Mouse (Mus musculus): ENCODE measurements at regions not wholly inside any gene's neighbourhood (a gene's known extent, or its start where the extent isn't known, plus 50 kb on each side); places are given as distances from the start of the nearest gene placed in this dataset.

GRCm38 (mm10) chr4:103421541-103421951 lies 107.9 kb downstream of the Oma1 start:
- no peak overlapping the region for H3K4me3 ChIP-seq (ENCODE audit: insufficient read depth, low read depth, low read length)
- no peaks in the 10 kb centered on the region for H3K27me3 ChIP-seq (ENCODE audit: control insufficient read depth, insufficient read depth, low read length)
- no peak overlapping the region for H3K9ac ChIP-seq (ENCODE audit: low read depth, low read length)
- H3K36me3 ChIP-seq (ENCODE audit: control insufficient read depth, insufficient read depth, low read length), result no peaks in the 10 kb centered on the region
- 50% methylated on average over 2 of the region's 2 CpGs for WGBS
- H3K79me2 ChIP-seq (ENCODE audit: control insufficient read depth, insufficient read depth, low read length), result no peaks in the 10 kb centered on the region
- H3K27ac ChIP-seq (replicated peaks; ENCODE audit: insufficient read depth, low read depth, low read length), result no peak overlapping the region
- H3K4me1 ChIP-seq (ENCODE audit: control insufficient read depth, insufficient read depth, low read length), result no peaks in the 10 kb centered on the region
- DNase-seq (ENCODE audit: extremely low read depth, low read depth, low spot score), result no peak
- TF ChIP-seq POLR2A (IDR thresholded peaks at IDR 0.05; ENCODE audit: extremely low read depth, insufficient read depth, low read length), result no peak
- no peak for TF ChIP-seq CTCF (IDR thresholded peaks at IDR 0.05; ENCODE audit: low read depth, low read length)

GRCm38 (mm10) chr4:103441383-103441782 lies 127.8 kb downstream of the Oma1 start:
- no peaks in the 10 kb centered on the region for H3K36me3 ChIP-seq (ENCODE audit: control insufficient read depth, insufficient read depth, low read length)
- no peak for TF ChIP-seq POLR2A (IDR thresholded peaks at IDR 0.05; ENCODE audit: extremely low read depth, insufficient read depth, low read length)
- no peak for TF ChIP-seq CTCF (IDR thresholded peaks at IDR 0.05; ENCODE audit: low read depth, low read length)
- no peaks in the 10 kb centered on the region for H3K4me1 ChIP-seq (ENCODE audit: control insufficient read depth, insufficient read depth, low read length)
- no peak overlapping the region for H3K4me3 ChIP-seq (ENCODE audit: insufficient read depth, low read depth, low read length)
- no peaks in the 10 kb centered on the region for H3K27me3 ChIP-seq (ENCODE audit: control insufficient read depth, insufficient read depth, low read length)
- H3K27ac ChIP-seq (replicated peaks; ENCODE audit: insufficient read depth, low read depth, low read length), result no peak overlapping the region
- H3K79me2 ChIP-seq (ENCODE audit: control insufficient read depth, insufficient read depth, low read length), result no peaks in the 10 kb centered on the region
- 97% methylated on average over 1 of the region's 1 CpGs for WGBS
- no peak overlapping the region for H3K9ac ChIP-seq (ENCODE audit: low read depth, low read length)
- no peak for DNase-seq (ENCODE audit: extremely low read depth, low read depth, low spot score)

GRCm38 (mm10) chr4:103441955-103442354 lies 128.3 kb downstream of the Oma1 start:
- DNase-seq (ENCODE audit: extremely low read depth, low read depth, low spot score), result no peak
- no peaks in the 10 kb centered on the region for H3K27me3 ChIP-seq (ENCODE audit: control insufficient read depth, insufficient read depth, low read length)
- H3K4me3 ChIP-seq (ENCODE audit: insufficient read depth, low read depth, low read length), result no peak overlapping the region
- H3K9ac ChIP-seq (ENCODE audit: low read depth, low read length), result no peak overlapping the region
- no peaks in the 10 kb centered on the region for H3K79me2 ChIP-seq (ENCODE audit: control insufficient read depth, insufficient read depth, low read length)
- no peaks in the 10 kb centered on the region for H3K36me3 ChIP-seq (ENCODE audit: control insufficient read depth, insufficient read depth, low read length)
- TF ChIP-seq CTCF (IDR thresholded peaks at IDR 0.05; ENCODE audit: low read depth, low read length) (no peak), POLR2A (IDR thresholded peaks at IDR 0.05; ENCODE audit: extremely low read depth, insufficient read depth, low read length) (no peak)
- 91% methylated on average over 11 of the region's 11 CpGs for WGBS
- H3K4me1 ChIP-seq (ENCODE audit: control insufficient read depth, insufficient read depth, low read length), result no peaks in the 10 kb centered on the region
- H3K27ac ChIP-seq (replicated peaks; ENCODE audit: insufficient read depth, low read depth, low read length), result no peak overlapping the region

- H3K27me3 ChIP-seq (ENCODE audit: control insufficient read depth, insufficient read depth, low read length), result no peaks in the 10 kb centered on the region
- WGBS, result 96% methylated on average over 1 of the region's 1 CpGs
- DNase-seq (ENCODE audit: extremely low read depth, low read depth, low spot score), result no peak
- H3K36me3 ChIP-seq (ENCODE audit: control insufficient read depth, insufficient read depth, low read length), result no peaks in the 10 kb centered on the region
- no peak for TF ChIP-seq POLR2A (IDR thresholded peaks at IDR 0.05; ENCODE audit: extremely low read depth, insufficient read depth, low read length)
- TF ChIP-seq CTCF (IDR thresholded peaks at IDR 0.05; ENCODE audit: low read depth, low read length), result no peak
- peaks cover 4% of the 10 kb centered on the region; the same call in 1 of the 2 replicates for H3K4me1 ChIP-seq (ENCODE audit: control insufficient read depth, insufficient read depth, low read length)
- H3K9ac ChIP-seq (ENCODE audit: low read depth, low read length), result no peak overlapping the region
- no peaks in the 10 kb centered on the region for H3K79me2 ChIP-seq (ENCODE audit: control insufficient read depth, insufficient read depth, low read length)
- no peak overlapping the region for H3K4me3 ChIP-seq (ENCODE audit: insufficient read depth, low read depth, low read length)
- no peak overlapping the region for H3K27ac ChIP-seq (replicated peaks; ENCODE audit: insufficient read depth, low read depth, low read length)
These were observed 135.7 kb downstream of the Oma1 start for GRCm38 (mm10) chr4:103449276-103449675.

GRCm38 (mm10) chr4:103450121-103450520 lies 136.5 kb downstream of the Oma1 start:
- H3K79me2 ChIP-seq (ENCODE audit: control insufficient read depth, insufficient read depth, low read length), result no peaks in the 10 kb centered on the region
- no peak overlapping the region for H3K9ac ChIP-seq (ENCODE audit: low read depth, low read length)
- H3K27ac ChIP-seq (replicated peaks; ENCODE audit: insufficient read depth, low read depth, low read length), result no peak overlapping the region; the same call in 1 of the 2 replicates
- peak; percentile 95 for DNase-seq (ENCODE audit: extremely low read depth, low read depth, low spot score)
- H3K4me1 ChIP-seq (ENCODE audit: control insufficient read depth, insufficient read depth, low read length), result peaks cover 4% of the 10 kb centered on the region; the same call in 1 of the 2 replicates
- TF ChIP-seq CTCF (IDR thresholded peaks at IDR 0.05; ENCODE audit: low read depth, low read length), result no peak
- no peak for TF ChIP-seq POLR2A (IDR thresholded peaks at IDR 0.05; ENCODE audit: extremely low read depth, insufficient read depth, low read length)
- no peaks in the 10 kb centered on the region for H3K27me3 ChIP-seq (ENCODE audit: control insufficient read depth, insufficient read depth, low read length)
- 27% methylated on average over 2 of the region's 2 CpGs for WGBS
- no peaks in the 10 kb centered on the region for H3K36me3 ChIP-seq (ENCODE audit: control insufficient read depth, insufficient read depth, low read length)
- H3K4me3 ChIP-seq (ENCODE audit: insufficient read depth, low read depth, low read length), result no peak overlapping the region

- no peak for DNase-seq (ENCODE audit: extremely low read depth, low read depth, low spot score)
- H3K36me3 ChIP-seq (ENCODE audit: control insufficient read depth, insufficient read depth, low read length), result no peaks in the 10 kb centered on the region
- no peak overlapping the region for H3K27ac ChIP-seq (replicated peaks; ENCODE audit: insufficient read depth, low read depth, low read length)
- H3K27me3 ChIP-seq (ENCODE audit: control insufficient read depth, insufficient read depth, low read length), result no peaks in the 10 kb centered on the region
- no peak overlapping the region for H3K9ac ChIP-seq (ENCODE audit: low read depth, low read length)
- no peak overlapping the region for H3K4me3 ChIP-seq (ENCODE audit: insufficient read depth, low read depth, low read length)
- 78% methylated on average over 2 of the region's 2 CpGs for WGBS
- H3K79me2 ChIP-seq (ENCODE audit: control insufficient read depth, insufficient read depth, low read length), result no peaks in the 10 kb centered on the region
- TF ChIP-seq CTCF (IDR thresholded peaks at IDR 0.05; ENCODE audit: low read depth, low read length), result no peak
- TF ChIP-seq POLR2A (IDR thresholded peaks at IDR 0.05; ENCODE audit: extremely low read depth, insufficient read depth, low read length), result no peak
- peaks cover 2% of the 10 kb centered on the region; the same call in 1 of the 2 replicates for H3K4me1 ChIP-seq (ENCODE audit: control insufficient read depth, insufficient read depth, low read length)
These were observed 141.8 kb downstream of the Oma1 start for GRCm38 (mm10) chr4:103455458-103455857.
